8 mouse cellular contexts compared by ENCODE assay signal in genomic region chr19:6987904-6988285, GRCm38 (mm10). TPM values are rescaled to one million over a fixed set of nuclear protein-coding genes. Genes with fewer than 3 reads are reported as not detected.
DNase-seq lines count a peak whose midpoint lies in the region; ATAC-seq lines count a peak whose summit lies in the region.

No protein-coding gene starts in this region.

- H3K36me3 ChIP-seq in neural tube, embryonic 11.5 days (ENCODE audit: control insufficient read depth, insufficient read depth, low read length): peaks cover 3% of the 10 kb centered on the region; the same call in 1 of the 2 replicates
- H3K36me3 ChIP-seq in limb, embryonic 12.5 days: peaks cover 30% of the 10 kb centered on the region
- peaks cover 15% of the 10 kb centered on the region; the same call in 1 of the 2 replicates for H3K36me3 ChIP-seq in stomach, embryonic 14.5 days (ENCODE audit: control insufficient read depth, insufficient read depth, low read length)

- H3K4me1 ChIP-seq in neural tube, embryonic 11.5 days (ENCODE audit: control insufficient read depth, insufficient read depth, low read length): peaks cover 11% of the 10 kb centered on the region
- H3K4me1 ChIP-seq in limb, embryonic 12.5 days (replicated peaks): peaks cover 29% of the 10 kb centered on the region
- H3K4me1 ChIP-seq in stomach, embryonic 14.5 days (ENCODE audit: control insufficient read depth, insufficient read depth, low read length): peaks cover 20% of the 10 kb centered on the region

- H3K9me3 ChIP-seq in neural tube, embryonic 11.5 days (ENCODE audit: control insufficient read depth, low read length): no peaks in the 10 kb centered on the region
- no peaks in the 10 kb centered on the region for H3K9me3 ChIP-seq in limb, embryonic 12.5 days
- H3K9me3 ChIP-seq in stomach, embryonic 14.5 days (ENCODE audit: control insufficient read depth, low read depth, low read length): no peaks in the 10 kb centered on the region

- peak overlapping the region; percentile 86 for H3K9ac ChIP-seq in neural tube, embryonic 11.5 days (ENCODE audit: low read length)
- peak overlapping the region; percentile 96 for H3K9ac ChIP-seq in limb, embryonic 12.5 days (replicated peaks)
- H3K9ac ChIP-seq in stomach, embryonic 14.5 days (replicated peaks; ENCODE audit: low read depth, low read length): peak overlapping the region; percentile 87

- peak; percentile 50 for DNase-seq in adrenal gland, postnatal 14 days
- no peak for DNase-seq in adrenal gland, adult 8-10 months
- DNase-seq in neural tube, embryonic 11.5 days (ENCODE audit: low spot score): no peak
- no peak for DNase-seq in neural tube, embryonic 10.5 days (ENCODE audit: extremely low spot score, low spot score)
- no peak for DNase-seq in cerebellum, postnatal 25 days
- DNase-seq in adrenal gland, adult 2 months: no peak

- no peak overlapping the region for H3K27ac ChIP-seq in neural tube, embryonic 11.5 days (ENCODE audit: low read depth, low read length)
- H3K27ac ChIP-seq in limb, embryonic 12.5 days: peak overlapping the region; percentile 89
- H3K27ac ChIP-seq in stomach, embryonic 14.5 days (ENCODE audit: low read length): peak overlapping the region; percentile 72; the same call in 1 of the 2 replicates

- peak overlapping the region; percentile 91 for H3K4me3 ChIP-seq in neural tube, embryonic 11.5 days (ENCODE audit: low read depth, low read length)
- peak overlapping the region; percentile 95 for H3K4me3 ChIP-seq in limb, embryonic 12.5 days (replicated peaks)
- H3K4me3 ChIP-seq in stomach, embryonic 14.5 days (ENCODE audit: low read depth, low read length): peak overlapping the region; percentile 80

- under 1% methylated on average over 8 of the region's 8 CpGs for WGBS in neural tube, embryonic 11.5 days
- WGBS in limb, embryonic 12.5 days: 7% methylated on average over 8 of the region's 8 CpGs
- WGBS in stomach, embryonic 14.5 days: 10% methylated on average over 8 of the region's 8 CpGs

- no peaks in the 10 kb centered on the region for H3K27me3 ChIP-seq in neural tube, embryonic 11.5 days (ENCODE audit: control insufficient read depth, insufficient read depth, low read length)
- no peaks in the 10 kb centered on the region for H3K27me3 ChIP-seq in limb, embryonic 12.5 days
- H3K27me3 ChIP-seq in stomach, embryonic 14.5 days (ENCODE audit: control insufficient read depth, insufficient read depth, low read length): no peaks in the 10 kb centered on the region

- ATAC-seq in neural tube, embryonic 11.5 days (ENCODE audit: insufficient read depth, low FRiP score, low TSS enrichment): no peak
- ATAC-seq in limb, embryonic 12.5 days (ENCODE audit: insufficient number of reproducible peaks, insufficient read depth, low FRiP score, low TSS enrichment, low read depth): no peak
- no peak for ATAC-seq in stomach, embryonic 14.5 days (ENCODE audit: insufficient number of reproducible peaks, insufficient read depth, low FRiP score, low read depth)

- H3K4me2 ChIP-seq in neural tube, embryonic 11.5 days (ENCODE audit: low read depth): peak overlapping the region; percentile 95
- peak overlapping the region; percentile 91 for H3K4me2 ChIP-seq in limb, embryonic 12.5 days
- peak overlapping the region; percentile 89 for H3K4me2 ChIP-seq in stomach, embryonic 14.5 days (replicated peaks; ENCODE audit: low read depth, low read length)

RNA-seq across cellular contexts. Expression of gene Vegfb, which starts 0.4 kb away (rescaled TPM):
- 116 and 122 TPM in 2 replicates for total RNA-seq in adrenal gland, postnatal 14 days (2021)
- 100 to 1,000 TPM in 1 of 4 experiments, 10 to 100 TPM in 3; 86.5 to 119 (median 95.7) TPM for total RNA-seq in adrenal gland, adult 8-10 months (2022)
- 27.8 and 29.4 TPM in 2 replicates for polyA plus RNA-seq in neural tube, embryonic 11.5 days (2014; fragmentation: Nextera tagmentation; extraction: Ambion mirVana)
- polyA plus RNA-seq in limb, embryonic 12.5 days (2016; fragmentation: Nextera tagmentation; extraction: Ambion mirVana): 53.8 and 55.2 TPM in 2 replicates
- polyA plus RNA-seq in stomach, embryonic 14.5 days (2014; fragmentation: Nextera tagmentation; extraction: Ambion mirVana): 38.5 and 44.7 TPM in 2 replicates
- total RNA-seq in adrenal gland, adult 2 months (2021): 100 to 1,000 TPM; 109 to 131 TPM
- 149 and 263 TPM in 2 replicates for polyA plus RNA-seq in adrenal gland, adult 2 months (2012; rRNA removed)

RNA-seq across cellular contexts. Expression of gene Dnajc4, which starts 4.5 kb away (rescaled TPM):
- 44.4 and 47.4 TPM in 2 replicates for total RNA-seq in adrenal gland, postnatal 14 days (2021)
- 10 to 100 TPM; 38.4 to 55.9 (median 43.3) TPM for total RNA-seq in adrenal gland, adult 8-10 months (2022)
- 16.2 and 17.3 TPM in 2 replicates for polyA plus RNA-seq in neural tube, embryonic 11.5 days (2014; fragmentation: Nextera tagmentation; extraction: Ambion mirVana)
- 21.2 and 22.8 TPM in 2 replicates for polyA plus RNA-seq in limb, embryonic 12.5 days (2016; fragmentation: Nextera tagmentation; extraction: Ambion mirVana)
- polyA plus RNA-seq in stomach, embryonic 14.5 days (2014; fragmentation: Nextera tagmentation; extraction: Ambion mirVana): 23.8 and 31.2 TPM in 2 replicates
- total RNA-seq in adrenal gland, adult 2 months (2021): 10 to 100 TPM; 42.6 to 50.7 TPM
- polyA plus RNA-seq in adrenal gland, adult 2 months (2012; rRNA removed): 43.0 and 47.5 TPM in 2 replicates

RNA-seq across cellular contexts. Expression of gene Fkbp2, which starts 7.6 kb away (rescaled TPM):
- total RNA-seq in adrenal gland, postnatal 14 days (2021): 115 and 121 TPM in 2 replicates
- total RNA-seq in adrenal gland, adult 8-10 months (2022): 100 to 1,000 TPM in 2 of 4 experiments, 10 to 100 TPM in 2; 62.4 to 165 (median 91.8) TPM
- 80.1 and 86.5 TPM in 2 replicates for polyA plus RNA-seq in neural tube, embryonic 11.5 days (2014; fragmentation: Nextera tagmentation; extraction: Ambion mirVana)
- polyA plus RNA-seq in limb, embryonic 12.5 days (2016; fragmentation: Nextera tagmentation; extraction: Ambion mirVana): 65.8 and 73.6 TPM in 2 replicates
- polyA plus RNA-seq in stomach, embryonic 14.5 days (2014; fragmentation: Nextera tagmentation; extraction: Ambion mirVana): 88.3 and 94.1 TPM in 2 replicates
- 100 to 1,000 TPM; 110 to 119 TPM for total RNA-seq in adrenal gland, adult 2 months (2021)
- polyA plus RNA-seq in adrenal gland, adult 2 months (2012; rRNA removed): 31.3 and 35.4 TPM in 2 replicates

RNA-seq across cellular contexts. Expression of gene Nudt22, which starts 8.0 kb away (rescaled TPM):
- 24.5 and 37.4 TPM in 2 replicates for total RNA-seq in adrenal gland, postnatal 14 days (2021)
- total RNA-seq in adrenal gland, adult 8-10 months (2022): 10 to 100 TPM; 36.6 to 56.0 (median 48.7) TPM
- polyA plus RNA-seq in neural tube, embryonic 11.5 days (2014; fragmentation: Nextera tagmentation; extraction: Ambion mirVana): 19.6 and 20.5 TPM in 2 replicates
- polyA plus RNA-seq in limb, embryonic 12.5 days (2016; fragmentation: Nextera tagmentation; extraction: Ambion mirVana): 20.1 and 22.6 TPM in 2 replicates
- polyA plus RNA-seq in stomach, embryonic 14.5 days (2014; fragmentation: Nextera tagmentation; extraction: Ambion mirVana): 15.3 and 19.6 TPM in 2 replicates
- total RNA-seq in adrenal gland, adult 2 months (2021): 10 to 100 TPM; 28.3 to 40.7 TPM
- 122 and 130 TPM in 2 replicates for polyA plus RNA-seq in adrenal gland, adult 2 months (2012; rRNA removed)

RNA-seq across cellular contexts. Expression of gene Trpt1, which starts 8.0 kb away (rescaled TPM):
- total RNA-seq in adrenal gland, postnatal 14 days (2021): 15.0 and 15.1 TPM in 2 replicates
- total RNA-seq in adrenal gland, adult 8-10 months (2022): 10 to 100 TPM; 11.0 to 18.6 (median 15.0) TPM
- polyA plus RNA-seq in neural tube, embryonic 11.5 days (2014; fragmentation: Nextera tagmentation; extraction: Ambion mirVana): 9.7 and 12.1 TPM in 2 replicates
- 10.8 and 11.0 TPM in 2 replicates for polyA plus RNA-seq in limb, embryonic 12.5 days (2016; fragmentation: Nextera tagmentation; extraction: Ambion mirVana)
- 9.6 and 11.5 TPM in 2 replicates for polyA plus RNA-seq in stomach, embryonic 14.5 days (2014; fragmentation: Nextera tagmentation; extraction: Ambion mirVana)
- total RNA-seq in adrenal gland, adult 2 months (2021): 10 to 100 TPM; 11.5 to 16.3 TPM
- 18.1 and 20.3 TPM in 2 replicates for polyA plus RNA-seq in adrenal gland, adult 2 months (2012; rRNA removed)
